Mouse (Mus musculus) erythroblast, embryonic 14.5 days (primary cell): ENCODE data around the gene Olfr161. TPM values are rescaled to one million over a fixed set of nuclear protein-coding genes. Genes with fewer than 3 reads are reported as not detected.
"Not testable (repeated sequence)": the region's sequence is repeated elsewhere in the genome, so short reads cannot be mapped to it uniquely, and the experiment has no call there.

ENCODE experiments used
- H3K27me3 ChIP-seq: 2 replicates; pipeline ENCODE4 v1.6.1; 2012; ENCODE audit warnings: inconsistent platforms; ENCODE audit not compliant: control insufficient read depth
- H3K36me3 ChIP-seq: 2 replicates; pipeline ENCODE4 v1.6.1; 2012; ENCODE audit warnings: mild to moderate bottlenecking, inconsistent platforms; ENCODE audit not compliant: control insufficient read depth
- H3K4me1 ChIP-seq: 2 replicates; pipeline ENCODE4 v1.6.1; 2012; ENCODE audit warnings: inconsistent platforms; ENCODE audit not compliant: control insufficient read depth
- H3K4me3 ChIP-seq: replicated peaks from 2 replicates; pipeline ENCODE3; 2012; ENCODE audit warnings: moderate library complexity, mild to moderate bottlenecking, inconsistent platforms
- H3K9me3 ChIP-seq: 2 replicates; pipeline ENCODE4 v1.6.1; 2012; ENCODE audit warnings: low read length, inconsistent platforms, mixed read lengths; ENCODE audit not compliant: control insufficient read depth
- GATA1 ChIP-seq: IDR thresholded peaks from 2 replicates; pipeline ENCODE4 v1.6.1; 2012; ENCODE audit warnings: low read length, inconsistent platforms, mixed read lengths
- TAL1 ChIP-seq: IDR thresholded peaks from 3 replicates; pipeline ENCODE4 v1.6.1; 2012; ENCODE audit warnings: low read length, inconsistent platforms, mixed read lengths
- polyA plus RNA-seq: library from polyadenylated mRNA; stranded (reverse); fragments of >175 nt; gene quantifications from 2 replicates; pipeline ENCODE4 v1.2.3, GENCODE M21; 2012

Olfr161 gene
- polyA plus RNA-seq = not detected in 2 replicates

- TF ChIP-seq GATA1 (no peak), TAL1 (no peak)
- Histone ChIP-seq H3K27me3 (no peaks in the 10 kb centered on the region), H3K36me3 (no peaks in the 10 kb centered on the region), H3K9me3 (no peaks in the 10 kb centered on the region; the same call in 1 of the 2 replicates), H3K4me1 (no peaks in the 10 kb centered on the region), H3K4me3 (no peak within 1 kb of the TSS)
Measured at GRCm38 (mm10) chr16:3590691-3591090, at the start of gene Olfr161. Olfr161 (plus strand) TSS chr16:3591042.

GRCm38 (mm10) chr16:3563553-3563952, 27.3 kb upstream of the Olfr161 start:
- Histone ChIP-seq H3K9me3 (no peaks in the 10 kb centered on the region), H3K4me1 (no peaks in the 10 kb centered on the region), H3K36me3 (no peaks in the 10 kb centered on the region), H3K4me3 (no peak overlapping the region), H3K27me3 (no peaks in the 10 kb centered on the region)
- no peak for TF ChIP-seq TAL1
- no peak for TF ChIP-seq GATA1

GRCm38 (mm10) chr16:3577658-3578057, 13.2 kb upstream of the Olfr161 start:
- not testable (repeated sequence) for H3K36me3 ChIP-seq, H3K4me1 ChIP-seq, H3K4me3 ChIP-seq, H3K27me3 ChIP-seq, H3K9me3 ChIP-seq

- not testable (repeated sequence) for H3K4me3 ChIP-seq, H3K36me3 ChIP-seq, H3K4me1 ChIP-seq, H3K9me3 ChIP-seq, H3K27me3 ChIP-seq
Measured at GRCm38 (mm10) chr16:3578227-3578848, 12.5 kb upstream of the Olfr161 start.

- H3K36me3 ChIP-seq, H3K4me3 ChIP-seq, H3K9me3 ChIP-seq, H3K27me3 ChIP-seq, H3K4me1 ChIP-seq: not testable (repeated sequence)
Measured at GRCm38 (mm10) chr16:3631376-3631775, 40.5 kb downstream of the Olfr161 start.

- not testable (repeated sequence) for H3K36me3 ChIP-seq, H3K9me3 ChIP-seq, H3K27me3 ChIP-seq, H3K4me1 ChIP-seq, H3K4me3 ChIP-seq
Measured at GRCm38 (mm10) chr16:3632572-3633361, 41.9 kb downstream of the Olfr161 start.

Other genes starting within 250 kb of the Olfr161 start
- gene Mefv, start 127.1 kb downstream of the Olfr161 start, polyA plus RNA-seq = not detected in 2 replicates
- gene Zfp263, start 153.1 kb downstream of the Olfr161 start, polyA plus RNA-seq = 0.17 and 0.25 TPM in 2 replicates
- not detected in 2 replicates for gene Olfr15, start 239.8 kb downstream of the Olfr161 start, polyA plus RNA-seq